Mouse (Mus musculus) limb, embryonic 10.5 days (tissue): Measurements from ENCODE around the gene 4930432M17Rik. TPM values are rescaled to one million over a fixed set of nuclear protein-coding genes. Genes with fewer than 3 reads are reported as not detected.
A peak's percentile ranks its signal among the peaks of the same experiment; 100 is the strongest.

ENCODE experiments used
- DNase-seq: peaks from one replicate; pipeline ENCODE4 v3.0.0-alpha.2; 2017; ENCODE audit warnings: low spot score
- H3K27ac ChIP-seq: fragments of 300-500 bp; sonication (generic); 2 replicates; pipeline ENCODE4 v1.5.1; 2016; ENCODE audit warnings: mild to moderate bottlenecking
- H3K27me3 ChIP-seq: fragments of 300-500 bp; sonication (generic); 2 replicates; pipeline ENCODE4 v1.6.1; 2016; ENCODE audit warnings: low read depth, mild to moderate bottlenecking; ENCODE audit not compliant: poor library complexity, severe bottlenecking
- H3K36me3 ChIP-seq: fragments of 300-500 bp; sonication (generic); 2 replicates; pipeline ENCODE4 v1.6.1; 2016; ENCODE audit warnings: mild to moderate bottlenecking, moderate library complexity
- H3K4me1 ChIP-seq: fragments of 300-500 bp; sonication (generic); 2 replicates; pipeline ENCODE4 v1.6.1; 2016
- H3K4me3 ChIP-seq: fragments of 300-500 bp; sonication (generic); 2 replicates; pipeline ENCODE4 v1.5.1; 2016; ENCODE audit warnings: mild to moderate bottlenecking, moderate library complexity
- H3K9me3 ChIP-seq: fragments of 300-500 bp; sonication (generic); replicated peaks from 2 replicates; pipeline ENCODE4 v1.6.1; 2016; ENCODE audit warnings: mild to moderate bottlenecking
- WGBS: fragments of 180-500 bp; shearing (Covaris S2); methylation state at CpG from one replicate; pipeline ENCODE4 v1.1.7; 2016; 5-methylcytosine and 5-hydroxymethylcytosine counted together
- polyA plus RNA-seq: library from polyadenylated mRNA; unstranded; fragments of >200 nt; fragmentation: Nextera tagmentation; extraction: Ambion mirVana; gene quantifications from 2 replicates; pipeline ENCODE4 v1.2.1, GENCODE M21; 2016

The 4930432M17Rik gene
- polyA plus RNA-seq, 1 experiment from 2014 or later = not detected

DNA sequence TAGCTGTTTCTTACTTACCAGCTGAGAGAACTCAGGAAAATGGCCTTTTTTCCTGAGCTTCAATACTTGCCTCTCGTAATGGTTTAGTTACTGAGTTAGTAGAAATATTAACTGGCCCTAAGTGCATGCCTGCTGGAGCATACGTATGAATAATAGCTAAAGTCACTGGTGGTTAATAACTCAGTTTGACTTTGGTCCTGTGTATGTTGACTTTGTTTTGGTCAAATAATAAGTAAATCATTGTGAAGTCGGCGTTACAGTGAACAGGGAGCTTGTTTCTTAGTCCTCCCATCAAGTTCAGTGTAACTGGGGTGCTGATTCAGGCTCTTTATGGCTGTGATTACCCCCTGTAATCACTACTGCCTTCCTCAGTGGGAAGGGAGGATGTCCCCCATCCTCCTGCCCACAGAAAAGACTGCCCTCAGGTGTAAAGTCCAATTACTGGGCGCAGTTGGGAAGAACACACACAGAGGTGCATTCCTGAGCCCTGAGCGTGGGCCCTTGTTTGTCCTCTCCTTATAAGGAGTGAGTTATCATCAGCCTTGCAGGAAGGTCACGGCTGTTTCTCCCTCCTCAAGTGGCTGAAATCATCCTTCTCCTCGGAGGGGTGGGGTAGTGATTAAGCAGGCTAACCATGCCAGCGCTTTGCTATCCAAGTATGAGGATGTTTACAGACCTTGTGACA is 24.1 kb upstream of the 4930432M17Rik start:
- H3K36me3 ChIP-seq = no peaks in the 10 kb centered on the region
- H3K27me3 ChIP-seq = no peaks in the 10 kb centered on the region
- no peaks in the 10 kb centered on the region for H3K9me3 ChIP-seq
- 56% methylated on average over 9 of the region's 9 CpGs for WGBS
- no peak for DNase-seq
- no peak overlapping the region for H3K4me3 ChIP-seq
- H3K4me1 ChIP-seq = peaks cover 19% of the 10 kb centered on the region
- 0 out of 2 replicates have a peak overlapping the region, but pooled peaks have one; percentile 9 for H3K27ac ChIP-seq

DNA sequence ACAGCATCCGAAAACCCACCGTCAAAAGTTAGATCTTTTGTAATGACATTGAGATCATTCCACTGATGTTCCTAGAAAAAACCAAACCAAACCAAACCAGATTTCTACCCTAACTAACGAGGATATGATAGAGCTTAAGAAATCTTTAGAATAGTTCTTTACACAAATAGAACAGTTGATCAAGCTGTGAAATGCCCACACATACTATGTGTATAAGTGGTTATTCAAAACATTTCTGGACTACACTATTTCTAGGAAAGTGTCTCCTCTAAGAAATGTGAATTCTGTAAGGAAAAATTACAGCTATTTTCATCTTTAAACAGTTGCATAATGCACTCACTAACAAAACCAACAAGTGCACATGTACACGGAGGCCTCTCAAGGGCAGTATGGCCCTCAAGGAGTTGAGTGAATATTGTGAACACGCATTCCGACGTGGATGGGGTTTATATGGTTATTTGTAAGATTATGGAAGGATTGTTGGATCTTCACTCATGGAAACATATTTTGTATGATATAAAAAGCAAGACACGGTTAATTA is 22.3 kb upstream of the 4930432M17Rik start:
- no peaks in the 10 kb centered on the region for H3K36me3 ChIP-seq
- no peaks in the 10 kb centered on the region for H3K27me3 ChIP-seq
- no peak for DNase-seq
- no peaks in the 10 kb centered on the region for H3K9me3 ChIP-seq
- no peak overlapping the region for H3K27ac ChIP-seq
- no peak overlapping the region for H3K4me3 ChIP-seq
- H3K4me1 ChIP-seq = peaks cover 19% of the 10 kb centered on the region
- WGBS = 94% methylated on average over 8 of the region's 8 CpGs

DNA sequence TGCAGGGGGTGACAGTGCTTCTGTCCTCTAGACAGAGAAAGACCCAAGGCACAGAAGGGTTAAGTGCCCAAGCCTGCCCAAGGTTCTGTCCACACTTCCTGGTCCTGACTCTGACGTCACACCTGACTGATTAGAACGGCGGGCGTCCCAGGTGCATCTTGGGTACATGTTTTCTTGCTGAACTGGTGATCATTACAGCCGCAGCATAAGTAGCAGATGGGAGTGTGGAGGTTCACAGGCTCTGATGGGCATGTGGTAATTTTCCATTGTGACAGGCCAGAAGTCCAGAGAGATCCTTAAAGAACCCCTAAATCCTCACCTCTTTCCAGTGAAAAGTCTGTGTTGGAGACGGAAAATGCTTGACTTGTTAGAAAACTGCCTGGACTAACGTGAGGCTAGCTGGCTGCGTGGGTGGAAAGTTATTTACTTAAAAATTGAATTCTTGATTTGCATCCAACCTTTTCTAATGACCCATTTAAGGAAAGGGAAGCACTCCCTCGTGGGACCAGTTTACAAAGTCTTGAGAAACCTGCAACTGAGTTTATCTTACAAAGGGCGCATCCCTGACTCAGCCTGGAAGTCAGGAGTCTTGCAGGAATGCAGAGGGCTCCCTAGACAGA is 20.4 kb upstream of the 4930432M17Rik start:
- 69% methylated on average over 10 of the region's 10 CpGs for WGBS
- H3K4me3 ChIP-seq = no peak overlapping the region
- H3K27me3 ChIP-seq = no peaks in the 10 kb centered on the region
- H3K36me3 ChIP-seq = no peaks in the 10 kb centered on the region
- H3K9me3 ChIP-seq = no peaks in the 10 kb centered on the region
- peaks cover 19% of the 10 kb centered on the region for H3K4me1 ChIP-seq
- H3K27ac ChIP-seq = no peak overlapping the region
- DNase-seq = no peak

DNA sequence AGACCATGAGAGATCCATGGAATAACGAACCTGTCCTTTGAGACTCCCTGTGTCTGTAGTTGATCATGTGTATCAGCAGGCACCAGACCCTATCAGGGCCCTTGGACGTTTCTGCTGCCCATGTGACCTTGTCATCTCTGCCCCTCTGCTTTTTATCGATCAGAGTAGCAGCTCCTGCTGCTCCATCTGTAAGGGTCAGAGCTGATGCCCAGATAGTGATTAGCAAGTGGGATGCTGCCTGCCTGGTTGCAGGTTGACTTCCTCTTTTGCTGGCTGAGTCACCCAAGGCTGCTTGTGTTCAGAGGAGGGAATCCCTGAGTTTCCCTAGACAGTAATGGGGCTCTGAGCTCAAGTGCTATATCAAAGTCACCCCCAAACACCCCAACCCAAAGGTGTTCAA is 18.9 kb upstream of the 4930432M17Rik start:
- Histone ChIP-seq H3K4me3 (no peak overlapping the region), H3K36me3 (no peaks in the 10 kb centered on the region), H3K9me3 (no peaks in the 10 kb centered on the region), H3K27ac (no peak overlapping the region), H3K27me3 (no peaks in the 10 kb centered on the region), H3K4me1 (peaks cover 7% of the 10 kb centered on the region)
- WGBS = 72% methylated on average over 3 of the region's 3 CpGs
- no peak for DNase-seq

DNA sequence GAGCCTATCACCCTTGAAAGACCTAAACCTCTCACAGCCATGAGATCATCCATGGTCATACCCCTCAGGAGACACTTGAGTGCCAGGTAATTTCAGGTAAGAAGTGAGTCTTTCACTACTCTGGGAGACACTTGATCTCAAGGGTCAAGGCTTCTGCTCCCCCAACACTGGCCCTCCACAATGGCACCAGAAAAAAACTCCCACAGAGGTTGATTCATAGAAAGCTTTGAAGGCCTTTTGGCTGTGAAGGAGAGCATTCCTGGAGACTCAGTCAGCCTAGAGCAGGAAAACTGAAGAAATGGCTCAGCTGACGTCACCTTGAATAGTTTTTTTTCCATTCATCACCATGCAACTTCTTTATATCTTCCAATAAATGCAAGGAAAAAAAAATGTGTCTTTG is 18.4 kb upstream of the 4930432M17Rik start:
- Histone ChIP-seq H3K36me3 (no peaks in the 10 kb centered on the region), H3K27me3 (no peaks in the 10 kb centered on the region), H3K27ac (no peak overlapping the region), H3K4me1 (peaks cover 3% of the 10 kb centered on the region; the same call in 1 of the 2 replicates), H3K9me3 (no peaks in the 10 kb centered on the region), H3K4me3 (no peak overlapping the region)
- 85% methylated on average over 1 of the region's 1 CpGs for WGBS
- DNase-seq = no peak

DNA sequence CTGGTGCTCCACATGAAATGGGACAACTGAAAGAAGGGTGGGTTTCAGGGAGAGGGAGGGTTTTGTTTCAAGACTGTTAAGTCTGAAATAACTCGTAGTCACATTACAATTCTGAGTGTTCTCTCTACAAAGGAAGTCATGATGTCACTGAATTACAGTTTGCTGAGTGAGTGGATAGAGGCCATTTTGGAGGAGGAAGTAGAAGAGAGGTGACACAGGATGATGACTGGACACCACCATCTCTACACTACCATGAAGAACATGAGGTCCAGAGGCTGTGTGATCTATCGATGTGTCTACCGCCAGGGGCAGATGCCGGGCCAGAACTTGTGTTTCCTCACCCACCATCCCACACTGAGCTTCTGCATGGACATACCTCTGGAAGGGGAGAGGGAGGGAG is 13.6 kb upstream of the 4930432M17Rik start:
- no peaks in the 10 kb centered on the region for H3K9me3 ChIP-seq
- H3K36me3 ChIP-seq = no peaks in the 10 kb centered on the region
- H3K4me1 ChIP-seq = no peaks in the 10 kb centered on the region
- H3K27me3 ChIP-seq = no peaks in the 10 kb centered on the region
- H3K27ac ChIP-seq = no peak overlapping the region
- H3K4me3 ChIP-seq = no peak overlapping the region
- 97% methylated on average over 4 of the region's 4 CpGs for WGBS
- DNase-seq = no peak

DNA sequence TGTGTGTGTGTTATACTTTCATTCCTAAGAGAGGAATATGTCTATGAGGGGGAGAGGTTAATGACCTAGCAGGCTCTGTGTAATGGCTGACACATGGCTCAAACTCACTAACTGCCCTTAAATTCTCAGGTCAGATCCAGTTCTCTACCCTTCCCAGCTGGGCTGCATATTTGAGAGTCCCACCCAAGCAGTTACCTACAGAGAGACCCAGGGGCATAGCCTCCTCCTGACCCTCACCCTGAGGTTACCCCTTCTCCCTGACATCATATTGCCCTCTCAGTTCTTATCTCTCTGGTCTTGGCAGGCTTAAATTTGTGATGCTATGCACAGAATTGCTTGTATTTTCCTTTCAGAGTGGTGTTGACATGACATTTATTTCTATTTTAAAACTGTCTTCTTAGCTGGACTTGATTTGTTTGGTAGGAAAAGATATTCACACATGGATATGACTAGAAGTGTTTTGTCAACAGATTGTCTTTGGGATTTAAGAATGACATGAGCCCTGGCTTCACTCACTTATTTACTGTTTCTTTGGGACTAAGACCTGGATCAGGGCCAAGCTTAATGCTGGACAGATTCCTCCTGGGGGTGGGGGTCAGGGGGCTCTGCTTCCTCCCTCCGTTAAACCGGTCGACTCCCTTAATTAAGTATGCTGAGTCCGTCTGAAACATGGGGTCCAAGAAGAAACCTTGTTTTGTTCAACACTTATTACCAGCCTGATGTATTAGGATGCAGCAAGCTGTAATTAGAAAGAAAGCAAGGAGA is 7.7 kb upstream of the 4930432M17Rik start:
- WGBS = 24% methylated on average over 4 of the region's 4 CpGs
- H3K4me1 ChIP-seq = peaks cover 14% of the 10 kb centered on the region
- H3K27me3 ChIP-seq = no peaks in the 10 kb centered on the region
- DNase-seq = no peak
- H3K36me3 ChIP-seq = no peaks in the 10 kb centered on the region
- H3K4me3 ChIP-seq = no peak overlapping the region
- H3K27ac ChIP-seq = no peak overlapping the region
- no peaks in the 10 kb centered on the region for H3K9me3 ChIP-seq

DNA sequence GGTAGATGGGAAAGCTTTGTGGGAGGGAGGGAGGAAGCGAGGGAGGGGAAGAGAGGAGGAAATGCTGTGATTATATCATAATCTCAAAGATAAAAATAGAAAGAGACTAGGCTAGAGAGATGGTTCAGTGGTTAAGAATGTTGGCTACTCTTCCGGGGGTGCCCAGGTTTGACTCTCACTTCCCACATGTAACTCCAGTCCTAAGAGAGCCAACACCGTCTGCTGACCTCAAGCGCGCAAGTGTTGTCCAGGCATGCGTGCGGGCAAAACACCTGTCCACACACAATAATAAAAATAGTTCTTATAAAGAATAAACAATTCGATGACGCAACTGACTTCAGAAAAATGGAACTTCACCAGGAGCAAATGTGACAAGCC is 7.1 kb upstream of the 4930432M17Rik start:
- no peaks in the 10 kb centered on the region for H3K27me3 ChIP-seq
- no peak overlapping the region for H3K4me3 ChIP-seq
- no peaks in the 10 kb centered on the region for H3K36me3 ChIP-seq
- WGBS = 88% methylated on average over 9 of the region's 9 CpGs
- H3K27ac ChIP-seq = no peak overlapping the region
- no peaks in the 10 kb centered on the region for H3K9me3 ChIP-seq
- H3K4me1 ChIP-seq = peaks cover 14% of the 10 kb centered on the region
- DNase-seq = no peak

DNA sequence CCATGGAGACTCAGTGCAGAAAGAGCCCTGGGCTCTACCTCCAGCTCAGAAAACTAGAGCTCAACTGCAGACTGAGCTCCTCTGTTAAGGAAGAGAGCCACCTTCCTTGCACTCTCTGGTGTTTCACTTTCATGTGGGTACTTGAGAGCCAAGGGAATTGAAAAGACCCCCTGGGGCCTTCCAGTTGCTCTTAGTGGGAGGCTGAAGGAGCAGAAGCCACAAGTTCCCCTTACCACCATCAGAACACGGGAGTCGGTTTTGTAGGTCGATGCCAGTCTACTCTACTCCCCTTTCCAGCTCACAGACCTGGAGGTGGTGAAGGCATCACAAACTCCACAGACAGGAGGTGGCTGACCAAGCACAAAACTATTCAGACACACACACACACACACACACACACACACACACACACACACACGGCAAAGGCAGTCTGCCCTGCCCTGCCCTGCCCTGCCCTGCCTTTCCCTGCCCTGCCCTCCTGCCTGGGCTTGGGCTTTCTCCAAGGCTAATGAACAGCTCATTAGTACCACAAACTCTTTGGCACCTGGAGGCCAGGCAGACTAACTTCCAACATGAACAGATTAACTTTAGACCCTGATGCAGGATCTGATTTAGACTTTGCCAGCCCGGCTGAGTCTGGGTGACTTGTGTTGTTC is 1.7 kb downstream of the 4930432M17Rik start:
- no peak for DNase-seq
- WGBS = 86% methylated on average over 4 of the region's 5 CpGs

DNA sequence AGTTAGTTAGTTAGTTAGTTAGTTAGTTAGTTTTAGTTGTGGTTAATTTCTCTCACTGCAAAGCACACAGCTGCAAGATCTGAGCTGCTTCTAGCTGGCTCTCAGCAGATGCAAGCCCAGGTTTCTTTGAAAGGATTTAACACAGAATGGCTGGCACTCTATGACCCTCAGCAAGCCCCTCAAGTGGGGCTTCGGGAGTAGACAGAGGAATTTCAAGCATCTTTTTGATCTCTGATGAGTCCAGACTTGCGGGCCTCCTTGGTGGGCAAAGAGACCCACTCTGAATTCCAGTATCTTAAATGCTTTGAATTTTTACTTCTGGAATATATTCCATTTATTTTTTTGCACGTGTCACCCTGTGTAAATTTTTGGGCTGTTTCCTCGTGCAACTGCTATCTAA is 8.4 kb downstream of the 4930432M17Rik start:
- WGBS = 29% methylated on average over 4 of the region's 4 CpGs
- DNase-seq = no peak
- no peak overlapping the region for H3K4me3 ChIP-seq
- no peak overlapping the region for H3K27ac ChIP-seq
- 0 out of 2 replicates have a peak, but pooled peaks cover 4% of the 10 kb centered on the region for H3K4me1 ChIP-seq
- no peaks in the 10 kb centered on the region for H3K36me3 ChIP-seq
- no peaks in the 10 kb centered on the region for H3K9me3 ChIP-seq
- no peaks in the 10 kb centered on the region for H3K27me3 ChIP-seq

More for the DNA sequence above, 1.7 kb downstream of the 4930432M17Rik start:
- H3K27ac ChIP-seq = no peak overlapping the region
- no peak overlapping the region for H3K4me3 ChIP-seq
- peaks cover 3% of the 10 kb centered on the region; the same call in 1 of the 2 replicates for H3K4me1 ChIP-seq
- no peaks in the 10 kb centered on the region for H3K9me3 ChIP-seq
- H3K27me3 ChIP-seq = no peaks in the 10 kb centered on the region
- H3K36me3 ChIP-seq = no peaks in the 10 kb centered on the region

DNA sequence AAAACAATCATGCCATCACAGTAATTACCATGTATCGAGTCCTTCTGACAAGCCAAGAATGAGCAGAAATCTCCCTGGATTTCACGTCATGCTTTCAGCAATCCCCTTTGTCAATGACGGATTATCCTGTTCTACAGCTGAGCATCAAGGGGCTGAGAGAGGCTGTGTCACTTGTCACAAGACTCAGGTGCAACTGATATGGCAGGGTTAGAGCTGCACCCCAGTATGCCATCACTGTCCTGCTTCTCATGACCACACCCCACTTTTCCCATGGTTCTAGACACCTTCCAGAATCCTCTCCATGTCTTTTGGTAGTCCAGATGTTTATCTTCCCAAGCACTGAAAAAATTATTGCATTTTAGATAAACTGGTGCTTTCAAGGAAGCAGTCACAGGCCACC is 8.9 kb downstream of the 4930432M17Rik start:
- no peak for DNase-seq
- 57% methylated on average over 3 of the region's 3 CpGs for WGBS
- Histone ChIP-seq H3K36me3 (no peaks in the 10 kb centered on the region), H3K4me3 (no peak overlapping the region), H3K9me3 (no peaks in the 10 kb centered on the region), H3K27ac (no peak overlapping the region), H3K4me1 (0 out of 2 replicates have a peak, but pooled peaks cover 4% of the 10 kb centered on the region), H3K27me3 (no peaks in the 10 kb centered on the region)

DNA sequence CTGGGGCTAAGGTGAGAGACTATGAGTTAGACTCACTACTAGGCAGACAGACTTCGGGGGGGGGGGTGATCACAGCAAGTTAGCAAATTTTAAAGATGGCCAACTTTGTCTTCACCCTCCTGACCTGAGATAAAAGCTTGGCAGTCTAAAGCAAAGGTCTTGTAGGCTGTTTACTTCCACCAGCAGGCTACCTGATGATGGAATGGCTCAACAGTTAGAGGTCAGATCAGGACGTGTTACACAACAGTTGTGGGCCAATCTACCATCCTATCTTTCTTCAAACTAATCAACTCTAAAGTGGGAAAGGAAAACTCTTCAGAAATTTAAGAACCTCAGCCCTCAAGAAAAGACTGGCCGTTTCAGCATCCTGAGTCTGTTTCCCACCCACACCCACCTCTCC is 9.6 kb downstream of the 4930432M17Rik start:
- no peak overlapping the region for H3K27ac ChIP-seq
- H3K27me3 ChIP-seq = no peaks in the 10 kb centered on the region
- H3K36me3 ChIP-seq = no peaks in the 10 kb centered on the region
- DNase-seq = no peak
- no peaks in the 10 kb centered on the region for H3K9me3 ChIP-seq
- H3K4me3 ChIP-seq = no peak overlapping the region
- 0 out of 2 replicates have a peak, but pooled peaks cover 4% of the 10 kb centered on the region for H3K4me1 ChIP-seq
- 69% methylated on average over 3 of the region's 3 CpGs for WGBS
